Mouse (Mus musculus): Measurements from ENCODE around the gene Gm45140. TPM values are rescaled to one million over a fixed set of nuclear protein-coding genes. Genes with fewer than 3 reads are reported as not detected.

Gene Gm45140
- total and polyA plus RNA-seq, 3 experiments, result 4.3 to 25.7 (median 13.0) TPM

- Histone ChIP-seq H3K9ac (ENCODE audit: insufficient read depth, low read depth) (no peak overlapping the region), H3K27me3 (replicated peaks) (no peaks in the 10 kb centered on the region), H3K36me3 (replicated peaks in 1 of 2; ENCODE audit: control insufficient read depth in 1 of 2, insufficient read depth in 1 of 2, low read length in 1 of 2) (peaks cover 38 to 63% of the 10 kb centered on the region in 2 experiments), H3K4me3 (replicated peaks in 1 of 3; ENCODE audit: low read depth in 2 of 3, low read length in 2 of 3, poor library complexity in 1 of 3) (no peak overlapping the region), H3K27ac (ENCODE audit: insufficient read depth, low read depth) (no peak overlapping the region), H3K4me1 (ENCODE audit: control insufficient read depth in 1 of 2, insufficient read depth in 2 of 2) (peaks cover 5 to 67% of the 10 kb centered on the region in 2 experiments; a peak in 3 of 4 replicates), H3K4me2 (ENCODE audit: insufficient read depth, low read depth, poor library complexity, severe bottlenecking) (no peak overlapping the region), H3K79me2 (replicated peaks; ENCODE audit: control insufficient read depth, extremely low read depth, insufficient read depth, poor library complexity, severe bottlenecking) (peaks cover 56% of the 10 kb centered on the region), H3K9me3 (replicated peaks; ENCODE audit: low read length) (no peaks in the 10 kb centered on the region)
- DNase-seq (ENCODE audit: extremely low read depth), result peak; percentile 41
- dilution Hi-C loops (cut with MboI; ENCODE audit: extremely low pct_ligation_motif_present, extremely low pct_unique_long_range_greater_than_20kb, low sequenced_read_pairs) (no loop called here), in situ Hi-C loops (cut with MboI; ENCODE audit: low pct_ligation_motif_present, low pct_unique_long_range_greater_than_20kb, low sequenced_read_pairs) (no loop called here)
- no peak for TF ChIP-seq NELFE (IDR thresholded peaks at IDR 0.05; ENCODE audit: low read depth, low read length)
- TF ChIP-seq KAT2A (IDR thresholded peaks at IDR 0.05; ENCODE audit: insufficient replicate concordance, low read length), result no peak
- TF ChIP-seq HCFC1 (IDR thresholded peaks at IDR 0.05; ENCODE audit: low read depth, low read length), result no peak
These were observed 6.7 kb upstream of the Gm45140 start for GRCm38 (mm10) chr6:87842254-87842653.

- H3K27ac ChIP-seq (ENCODE audit: insufficient read depth, low read depth), result no peak overlapping the region
These were observed 6.0 kb upstream of the Gm45140 start for GRCm38 (mm10) chr6:87841635-87842034.

GRCm38 (mm10) chr6:87839797-87840341 lies 4.3 kb upstream of the Gm45140 start:
- no peak for TF ChIP-seq ZKSCAN1 (IDR thresholded peaks at IDR 0.05; ENCODE audit: borderline replicate concordance, low read depth, low read length)
- no peak for TF ChIP-seq NRF1 (IDR thresholded peaks at IDR 0.05; ENCODE audit: low read depth, low read length)
- TF ChIP-seq MXI1 (IDR thresholded peaks at IDR 0.05; ENCODE audit: low read depth, low read length), result no peak
- no peak for TF ChIP-seq CHD1 (IDR thresholded peaks at IDR 0.05; ENCODE audit: low read depth, low read length)
- no peak for TF ChIP-seq MAFK (IDR thresholded peaks at IDR 0.05; ENCODE audit: insufficient replicate concordance, low read length)
- no peak for TF ChIP-seq ZNF384 (IDR thresholded peaks at IDR 0.05; ENCODE audit: low read depth, low read length)
- TF ChIP-seq ELF1 (IDR thresholded peaks at IDR 0.05; ENCODE audit: low read depth, low read length), result no peak
- TF ChIP-seq UBTF (IDR thresholded peaks at IDR 0.05; ENCODE audit: low read depth, low read length), result no peak
- TF ChIP-seq CTCF (conservative IDR thresholded peaks at IDR 0.05 in 1 of 2, IDR thresholded peaks at IDR 0.05 in 1 of 2; ENCODE audit: low read depth in 2 of 2, low read length in 2 of 2), result no peak
- no peak for TF ChIP-seq NELFE (IDR thresholded peaks at IDR 0.05; ENCODE audit: low read depth, low read length)
- TF ChIP-seq MYC (IDR thresholded peaks at IDR 0.05; ENCODE audit: low read depth, low read length), result no peak
- TF ChIP-seq USF1 (IDR thresholded peaks at IDR 0.05; ENCODE audit: low read depth, low read length), result no peak
- TF ChIP-seq MAZ (IDR thresholded peaks at IDR 0.05; ENCODE audit: low read depth, low read length), result no peak
- TF ChIP-seq USF2 (conservative IDR thresholded peaks at IDR 0.05; ENCODE audit: low read depth, low read length), result no peak
- TF ChIP-seq GABPA (IDR thresholded peaks at IDR 0.05; ENCODE audit: insufficient replicate concordance, low read depth, low read length), result no peak
- peak overlapping the region in 1 of 3 experiments; percentile 21 for H3K4me3 ChIP-seq (replicated peaks in 1 of 3; ENCODE audit: low read depth in 2 of 3, low read length in 2 of 3, poor library complexity in 1 of 3)
- H3K27ac ChIP-seq (ENCODE audit: insufficient read depth, low read depth), result peak overlapping the region; percentile 45

More at GRCm38 (mm10) chr6:87841635-87842034, 6.0 kb upstream of the Gm45140 start:
- Histone ChIP-seq H3K27me3 (replicated peaks) (no peaks in the 10 kb centered on the region), H3K4me2 (ENCODE audit: insufficient read depth, low read depth, poor library complexity, severe bottlenecking) (no peak overlapping the region), H3K9ac (ENCODE audit: insufficient read depth, low read depth) (no peak overlapping the region), H3K36me3 (replicated peaks in 1 of 2; ENCODE audit: control insufficient read depth in 1 of 2, insufficient read depth in 1 of 2, low read length in 1 of 2) (peaks cover 36 to 63% of the 10 kb centered on the region in 2 experiments), H3K4me1 (ENCODE audit: control insufficient read depth in 1 of 2, insufficient read depth in 2 of 2) (peaks cover 6 to 67% of the 10 kb centered on the region in 2 experiments; a peak in 3 of 4 replicates), H3K4me3 (replicated peaks in 1 of 3; ENCODE audit: low read depth in 2 of 3, low read length in 2 of 3, poor library complexity in 1 of 3) (no peak overlapping the region), H3K79me2 (replicated peaks; ENCODE audit: control insufficient read depth, extremely low read depth, insufficient read depth, poor library complexity, severe bottlenecking) (peaks cover 56% of the 10 kb centered on the region), H3K9me3 (replicated peaks; ENCODE audit: low read length) (no peaks in the 10 kb centered on the region)
- in situ Hi-C loops (cut with MboI; ENCODE audit: low pct_ligation_motif_present, low pct_unique_long_range_greater_than_20kb, low sequenced_read_pairs), result no loop called here
- dilution Hi-C loops (cut with MboI; ENCODE audit: extremely low pct_ligation_motif_present, extremely low pct_unique_long_range_greater_than_20kb, low sequenced_read_pairs), result no loop called here
- peak; percentile 72 for DNase-seq (ENCODE audit: extremely low read depth)
- TF ChIP-seq ELF1 (IDR thresholded peaks at IDR 0.05; ENCODE audit: low read depth, low read length), result no peak
- no peak for TF ChIP-seq ZC3H11A (IDR thresholded peaks at IDR 0.05; ENCODE audit: low read depth, low read length)
- TF ChIP-seq PAX5 (IDR thresholded peaks at IDR 0.05; ENCODE audit: low read length), result no peak
- no peak for TF ChIP-seq JUND (conservative IDR thresholded peaks at IDR 0.05; ENCODE audit: low read depth, low read length)
- TF ChIP-seq POLR2A (IDR thresholded peaks at IDR 0.05; ENCODE audit: low read depth, low read length), result peak; percentile 42
- no peak for TF ChIP-seq MXI1 (IDR thresholded peaks at IDR 0.05; ENCODE audit: low read depth, low read length)
- TF ChIP-seq CHD2 (IDR thresholded peaks at IDR 0.05; ENCODE audit: low read length), result no peak
- no peak for TF ChIP-seq MYC (IDR thresholded peaks at IDR 0.05; ENCODE audit: low read depth, low read length)

More at GRCm38 (mm10) chr6:87839797-87840341, 4.3 kb upstream of the Gm45140 start:
- Histone ChIP-seq H3K4me2 (ENCODE audit: insufficient read depth, low read depth, poor library complexity, severe bottlenecking) (peak overlapping the region; percentile 57), H3K9me3 (replicated peaks; ENCODE audit: low read length) (no peaks in the 10 kb centered on the region), H3K9ac (ENCODE audit: insufficient read depth, low read depth) (peak overlapping the region; percentile 34), H3K79me2 (replicated peaks; ENCODE audit: control insufficient read depth, extremely low read depth, insufficient read depth, poor library complexity, severe bottlenecking) (peaks cover 39% of the 10 kb centered on the region), H3K27me3 (replicated peaks) (no peaks in the 10 kb centered on the region), H3K36me3 (replicated peaks in 1 of 2; ENCODE audit: control insufficient read depth in 1 of 2, insufficient read depth in 1 of 2, low read length in 1 of 2) (peaks cover 30 to 58% of the 10 kb centered on the region in 2 experiments), H3K4me1 (ENCODE audit: control insufficient read depth in 1 of 2, insufficient read depth in 2 of 2) (peaks cover 4 to 49% of the 10 kb centered on the region in 2 experiments; a peak in 3 of 4 replicates)
- dilution Hi-C loops (cut with MboI; ENCODE audit: extremely low pct_ligation_motif_present, extremely low pct_unique_long_range_greater_than_20kb, low sequenced_read_pairs) (no loop called here), in situ Hi-C loops (cut with MboI; ENCODE audit: low pct_ligation_motif_present, low pct_unique_long_range_greater_than_20kb, low sequenced_read_pairs) (no loop called here)
- peak; percentile 29 for DNase-seq (ENCODE audit: extremely low read depth)

Measured in CH12.LX (cell line).